Mouse (Mus musculus) lung, adult 2 months (tissue): ENCODE data around the gene Lrfn4.

Source experiments
- CTCF ChIP-seq: fragments of 200-500 bp; IDR thresholded peaks from 2 replicates; pipeline ENCODE4 v1.5.1; 2011; ENCODE audit warnings: mild to moderate bottlenecking, low read length, control low read depth; ENCODE audit not compliant: insufficient read depth
- POLR2A ChIP-seq: fragments of 200-500 bp; IDR thresholded peaks from 2 replicates; pipeline ENCODE4 v1.6.1; 2011; ENCODE audit warnings: low read depth, mild to moderate bottlenecking, control low read depth, low read length, borderline replicate concordance; ENCODE audit errors: extremely low read depth

- no peak for TF ChIP-seq CTCF
- no peak for TF ChIP-seq POLR2A
These were observed 43.8 kb downstream of the Lrfn4 start for GRCm38 (mm10) chr19:4571658-4572057.
